Mouse (Mus musculus) midbrain, postnatal 0 days (tissue): ENCODE measurements around the gene Hes5. TPM values are rescaled to one million over a fixed set of nuclear protein-coding genes. Genes with fewer than 3 reads are reported as not detected.

Experiments
- ATAC-seq: fragments of 200-750 bp; cut with Nextera tagmentation; 2 replicates; pipeline ENCODE4 v1.8.0; 2017; ENCODE audit warnings: moderate number of reproducible peaks, mild to moderate bottlenecking, moderate TSS enrichment, moderate library complexity; ENCODE audit not compliant: low FRiP score
- DNase-seq: peaks from one replicate; pipeline ENCODE4 v3.0.0-alpha.2; 2015; ENCODE audit warnings: low spot score
- H3K27ac ChIP-seq: fragments of 300-500 bp; sonication (generic); 2 replicates; pipeline ENCODE4 v1.5.1; 2014; ENCODE audit warnings: low read depth, mild to moderate bottlenecking, low read length, mixed read lengths
- H3K27me3 ChIP-seq: fragments of 300-500 bp; sonication (generic); 2 replicates; pipeline ENCODE4 v1.6.1; 2014; ENCODE audit warnings: low read length, control low read depth, mixed read lengths; ENCODE audit not compliant: insufficient read depth
- H3K36me3 ChIP-seq: fragments of 300-500 bp; sonication (generic); 2 replicates; pipeline ENCODE4 v1.6.1; 2014; ENCODE audit warnings: low read length, control low read depth, mixed read lengths; ENCODE audit not compliant: insufficient read depth
- H3K4me1 ChIP-seq: fragments of 300-500 bp; sonication (generic); 2 replicates; pipeline ENCODE4 v1.6.1; 2014; ENCODE audit warnings: mild to moderate bottlenecking, control low read depth, antibody characterized with exemption, low read length, mixed read lengths; ENCODE audit not compliant: insufficient read depth
- H3K4me2 ChIP-seq: fragments of 300-500 bp; sonication (generic); 2 replicates; pipeline ENCODE4 v1.6.1; 2014; ENCODE audit warnings: low read depth, mild to moderate bottlenecking, low read length, mixed read lengths; ENCODE audit not compliant: poor library complexity, severe bottlenecking
- H3K4me3 ChIP-seq: fragments of 300-500 bp; sonication (generic); 2 replicates; pipeline ENCODE4 v1.5.1; 2014; ENCODE audit warnings: low read depth, mild to moderate bottlenecking, low read length, moderate library complexity
- H3K9ac ChIP-seq: fragments of 300-500 bp; sonication (generic); replicated peaks from 2 replicates; pipeline ENCODE4 v1.6.1; 2014; ENCODE audit warnings: mild to moderate bottlenecking, low read length, moderate library complexity, mixed read lengths; ENCODE audit not compliant: poor library complexity, severe bottlenecking
- H3K9me3 ChIP-seq: fragments of 300-500 bp; sonication (generic); 2 replicates; pipeline ENCODE4 v1.6.1; 2016; ENCODE audit warnings: low read length, control low read depth
- CTCF ChIP-seq: IDR thresholded peaks from 2 replicates; pipeline ENCODE4 v1.5.1; 2016; ENCODE audit warnings: antibody characterized with exemption, mild to moderate bottlenecking
- WGBS: fragments of 180-500 bp; shearing (Covaris S2); extraction: QIAGEN DNeasy Blood & Tissue Kit; methylation state at CpG from one replicate; pipeline ENCODE4 v1.1.7; 2014; 5-methylcytosine and 5-hydroxymethylcytosine counted together
- polyA plus RNA-seq: library from polyadenylated mRNA; unstranded; fragments of >200 nt; fragmentation: Nextera tagmentation; extraction: Ambion mirVana; gene quantifications from 2 replicates; pipeline ENCODE4 v1.2.1, GENCODE M21; 2015
- total RNA-seq: library from RNA; depleted of rRNA; stranded (reverse); fragments of >200 nt; gene quantifications from 2 replicates; pipeline ENCODE4 v1.2.3, GENCODE M21; 2014; rRNA removed

The Hes5 gene
- total and polyA plus RNA-seq, 2 experiments from 2014 or later = 111 to 165 TPM

DNA sequence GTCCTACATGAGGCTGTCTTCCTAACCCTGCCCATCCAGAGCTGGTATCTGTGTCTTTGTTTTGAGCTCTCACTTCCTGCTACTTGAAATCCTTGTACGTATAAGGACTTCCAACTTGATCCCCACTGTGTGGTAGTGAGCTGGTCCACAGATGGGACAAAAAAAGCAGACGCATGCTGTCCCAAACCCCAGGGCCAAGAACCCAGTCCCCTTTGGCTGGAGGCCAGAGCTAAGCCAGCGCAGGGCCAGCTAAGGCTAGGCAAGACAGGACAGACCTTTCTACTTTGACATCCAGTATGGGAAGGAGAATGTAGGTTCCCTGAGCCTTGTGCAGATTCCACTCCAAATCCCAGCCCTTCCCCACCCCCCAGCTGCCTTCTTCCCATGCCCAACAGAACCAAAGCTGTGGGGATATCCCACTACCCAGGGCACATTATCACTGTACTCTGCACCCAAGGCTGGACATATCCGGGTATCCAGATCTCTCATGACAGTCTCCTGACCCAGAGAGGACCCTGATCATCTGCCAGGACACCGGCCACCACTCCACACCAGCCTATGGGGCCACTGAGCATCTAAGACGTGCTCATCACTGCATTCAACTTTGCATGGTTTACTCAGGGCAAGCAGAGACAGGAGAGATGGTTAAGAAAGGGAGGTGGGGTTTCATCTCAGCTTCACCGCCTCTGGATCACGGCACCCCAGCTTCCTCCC, 50.7 kb downstream of the Hes5 start:
- Histone ChIP-seq H3K9me3 (no peaks in the 10 kb centered on the region), H3K36me3 (no peaks in the 10 kb centered on the region), H3K4me2 (no peak overlapping the region), H3K4me1 (peaks cover 8% of the 10 kb centered on the region; the same call in 1 of the 2 replicates), H3K27ac (no peak overlapping the region), H3K4me3 (no peak overlapping the region), H3K9ac (no peak overlapping the region), H3K27me3 (no peaks in the 10 kb centered on the region)
- no peak for TF ChIP-seq CTCF
- DNase-seq (no peak), ATAC-seq (no peak)
- 75% methylated on average over 8 of the region's 8 CpGs for WGBS

Other genes starting within 250 kb of the Hes5 start
- gene Ttc34, start 123.5 kb upstream of the Hes5 start, total RNA-seq = 2.5 and 3.9 TPM in 2 replicates
- 2.9 and 3.3 TPM in 2 replicates for gene Ttc34, start 123.5 kb upstream of the Hes5 start, polyA plus RNA-seq
- gene Mmel1, start 91.3 kb upstream of the Hes5 start, total RNA-seq = 0.76 and 0.82 TPM in 2 replicates
- gene Mmel1, start 91.3 kb upstream of the Hes5 start, polyA plus RNA-seq = 0.89 and 0.93 TPM in 2 replicates
- gene Fam213b, start 61.8 kb upstream of the Hes5 start, total RNA-seq = 34.9 and 36.6 TPM in 2 replicates
- 73.3 and 90.9 TPM in 2 replicates for gene Fam213b, start 61.8 kb upstream of the Hes5 start, polyA plus RNA-seq
- gene Tnfrsf14, start 32.4 kb upstream of the Hes5 start, total RNA-seq = 1.1 and 2.3 TPM in 2 replicates
- not detected in 2 replicates for gene Tnfrsf14, start 32.4 kb upstream of the Hes5 start, polyA plus RNA-seq
- gene Pank4, start 3.2 kb downstream of the Hes5 start, total RNA-seq = 36.7 and 39.8 TPM in 2 replicates
- 27.3 and 28.8 TPM in 2 replicates for gene Pank4, start 3.2 kb downstream of the Hes5 start, polyA plus RNA-seq
- 49.8 and 51.1 TPM in 2 replicates for gene Plch2, start 95.9 kb downstream of the Hes5 start, total RNA-seq
- gene Plch2, start 95.9 kb downstream of the Hes5 start, polyA plus RNA-seq = 21.1 and 21.7 TPM in 2 replicates
- gene Pex10, start 106.1 kb downstream of the Hes5 start, total RNA-seq = 12.2 and 14.0 TPM in 2 replicates
- gene Pex10, start 106.1 kb downstream of the Hes5 start, polyA plus RNA-seq = 15.2 and 15.7 TPM in 2 replicates
- gene Rer1, start 125.5 kb downstream of the Hes5 start, total RNA-seq = 91.4 and 104 TPM in 2 replicates
- gene Rer1, start 125.5 kb downstream of the Hes5 start, polyA plus RNA-seq = 132 and 133 TPM in 2 replicates
- gene Morn1, start 125.7 kb downstream of the Hes5 start, total RNA-seq = 3.3 and 8.5 TPM in 2 replicates
- gene Morn1, start 125.7 kb downstream of the Hes5 start, polyA plus RNA-seq = 8.6 and 8.9 TPM in 2 replicates